Mouse (Mus musculus): ENCODE measurements at regions not wholly inside any gene's neighbourhood (a gene's known extent, or its start where the extent isn't known, plus 50 kb on each side); places are given as distances from the start of the nearest gene placed in this dataset.
A peak's percentile ranks its signal among the peaks of the same experiment; 100 is the strongest.

GRCm38 (mm10) chr16:95647854-95648253 is 54.0 kb upstream of the Ets2 start:
- H3K9me3 ChIP-seq (replicated peaks): no peaks in the 10 kb centered on the region
- no peaks in the 10 kb centered on the region for H3K27me3 ChIP-seq (ENCODE audit: low read depth, poor library complexity, severe bottlenecking)
- 17% methylated on average over 13 of the region's 13 CpGs for WGBS
- no peak overlapping the region for H3K4me3 ChIP-seq
- no peak overlapping the region for H3K27ac ChIP-seq (replicated peaks)
- DNase-seq (ENCODE audit: low spot score): peak; percentile 71
- H3K4me1 ChIP-seq: 0 out of 2 replicates have a peak, but pooled peaks cover 3% of the 10 kb centered on the region
- H3K36me3 ChIP-seq: no peaks in the 10 kb centered on the region

DNA sequence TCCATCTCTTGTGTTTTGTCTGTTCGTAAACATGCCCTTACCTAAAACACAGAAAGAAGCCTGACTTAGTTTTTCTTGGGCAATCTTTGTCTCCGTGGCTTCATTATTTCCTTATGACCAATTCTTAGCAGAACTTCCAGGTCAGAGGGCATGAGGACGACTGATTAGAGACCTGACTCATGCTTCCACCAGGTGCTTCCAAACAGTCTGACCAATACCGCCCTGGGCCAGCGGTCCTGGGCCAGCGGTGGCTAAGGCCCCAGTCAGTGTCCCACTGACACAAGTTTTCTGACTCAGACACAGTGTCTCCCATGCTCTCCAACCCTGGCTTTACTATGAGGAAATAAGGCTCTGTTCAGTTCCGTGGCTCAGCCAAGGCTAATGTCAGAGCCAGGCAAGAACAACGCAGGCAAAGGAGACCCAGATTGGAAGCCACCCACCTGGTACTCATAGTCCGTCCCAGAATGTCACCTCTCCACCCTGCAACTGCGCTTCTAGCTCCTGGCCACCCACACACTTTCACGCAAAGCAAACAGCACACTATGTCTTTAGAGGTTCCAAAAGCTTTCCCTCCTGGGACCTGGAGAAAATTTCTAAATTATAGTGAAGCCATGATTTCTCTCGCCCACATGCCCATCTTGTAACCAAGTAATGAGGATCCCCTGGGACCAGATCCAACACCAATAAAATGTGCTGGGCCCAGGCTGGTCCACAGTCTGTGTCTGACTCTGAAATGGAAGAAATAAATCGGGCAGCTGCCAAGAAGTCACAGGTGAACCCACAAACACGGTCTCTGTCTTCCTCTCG is 56.6 kb upstream of the Erg start:
- Histone ChIP-seq H3K27me3 (ENCODE audit: low read depth, poor library complexity, severe bottlenecking) (no peaks in the 10 kb centered on the region), H3K4me1 (0 out of 2 replicates have a peak, but pooled peaks cover under 1% of the 10 kb centered on the region), H3K36me3 (no peaks in the 10 kb centered on the region), H3K4me3 (no peak overlapping the region), H3K27ac (replicated peaks) (no peak overlapping the region), H3K9me3 (replicated peaks) (no peaks in the 10 kb centered on the region)
- no peak for DNase-seq (ENCODE audit: low spot score)
- 88% methylated on average over 15 of the region's 15 CpGs for WGBS

DNA sequence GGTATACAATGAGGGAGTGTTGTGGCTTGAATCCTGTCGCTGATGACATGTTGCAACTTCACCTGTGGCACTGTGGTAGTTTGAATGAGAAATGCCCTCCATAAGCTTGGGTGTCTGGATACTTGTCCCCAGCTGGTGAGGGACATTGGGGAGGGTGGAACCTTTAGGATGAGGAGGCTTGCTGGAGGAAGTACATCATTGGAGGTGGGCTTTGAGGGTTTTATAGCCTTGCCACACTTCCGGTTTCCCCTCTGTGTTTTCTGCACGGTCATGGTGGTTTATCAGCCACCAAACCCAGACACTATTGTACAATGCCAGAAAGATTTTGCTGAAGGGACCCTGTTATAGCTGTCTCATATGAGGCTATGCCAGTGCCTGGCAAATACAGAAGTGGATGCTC is 54.3 kb upstream of the Erg start:
- Histone ChIP-seq H3K4me1 (no peaks in the 10 kb centered on the region), H3K27me3 (ENCODE audit: low read depth, poor library complexity, severe bottlenecking) (no peaks in the 10 kb centered on the region), H3K4me3 (no peak overlapping the region), H3K9me3 (replicated peaks) (no peaks in the 10 kb centered on the region), H3K27ac (replicated peaks) (no peak overlapping the region), H3K36me3 (no peaks in the 10 kb centered on the region)
- no peak for DNase-seq (ENCODE audit: low spot score)
- 89% methylated on average over 3 of the region's 3 CpGs for WGBS

- H3K27me3 ChIP-seq (ENCODE audit: low read depth, poor library complexity, severe bottlenecking): no peaks in the 10 kb centered on the region
- H3K4me1 ChIP-seq: no peaks in the 10 kb centered on the region
- H3K27ac ChIP-seq (replicated peaks): no peak overlapping the region
- no peak for DNase-seq (ENCODE audit: low spot score)
- WGBS: 89% methylated on average over 3 of the region's 3 CpGs
- no peak overlapping the region for H3K4me3 ChIP-seq
- H3K9me3 ChIP-seq (replicated peaks): no peaks in the 10 kb centered on the region
- no peaks in the 10 kb centered on the region for H3K36me3 ChIP-seq
Observed at GRCm38 (mm10) chr16:95639677-95640076, 53.3 kb upstream of the Erg start.

DNA sequence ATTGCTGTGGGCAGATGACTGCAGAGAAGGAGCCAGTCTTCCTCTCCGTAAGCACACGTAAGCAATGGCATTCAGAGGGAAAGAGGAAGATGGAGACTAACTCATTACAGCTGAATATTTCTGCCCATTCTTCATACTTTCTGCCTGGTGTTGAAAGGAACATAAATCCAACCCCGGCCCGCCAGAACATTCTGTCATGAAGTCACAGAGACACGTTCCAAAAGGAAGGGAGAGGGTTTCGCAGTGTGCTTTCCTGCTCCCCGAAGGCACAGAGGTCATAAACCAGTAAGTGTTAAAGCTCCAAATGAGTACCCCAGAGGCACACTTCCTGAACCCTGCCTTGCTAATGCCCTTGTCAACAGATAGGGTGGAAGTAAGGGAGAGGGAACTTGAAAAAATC is 51.5 kb upstream of the Erg start:
- no peak overlapping the region for H3K4me3 ChIP-seq
- no peaks in the 10 kb centered on the region for H3K27me3 ChIP-seq (ENCODE audit: low read depth, poor library complexity, severe bottlenecking)
- no peak for DNase-seq (ENCODE audit: low spot score)
- no peaks in the 10 kb centered on the region for H3K4me1 ChIP-seq
- H3K9me3 ChIP-seq (replicated peaks): no peaks in the 10 kb centered on the region
- no peak overlapping the region for H3K27ac ChIP-seq (replicated peaks)
- H3K36me3 ChIP-seq: no peaks in the 10 kb centered on the region
- WGBS: 88% methylated on average over 7 of the region's 7 CpGs

DNA sequence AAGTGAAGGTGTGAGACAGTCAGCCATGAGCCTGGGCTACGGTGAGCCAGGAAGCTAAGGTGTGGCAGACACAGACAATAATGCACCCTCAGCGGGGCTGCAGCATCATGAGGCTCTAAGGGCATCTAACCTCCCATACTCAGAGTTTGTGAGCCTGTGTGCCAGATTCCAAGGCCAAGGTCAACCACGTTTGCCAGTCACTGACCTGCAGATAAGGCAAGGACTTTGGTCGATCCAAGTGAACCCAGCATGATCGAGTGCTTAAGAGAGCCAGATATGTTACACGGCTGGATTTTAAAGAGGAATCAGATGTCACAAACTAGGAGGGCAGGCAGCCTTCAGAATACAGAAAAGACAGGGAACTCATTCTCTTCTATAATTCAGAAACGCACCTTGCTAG is 50.2 kb upstream of the Erg start:
- DNase-seq (ENCODE audit: low spot score): no peak
- H3K27ac ChIP-seq (replicated peaks): no peak overlapping the region
- WGBS: 84% methylated on average over 7 of the region's 7 CpGs

More for the DNA sequence above, 50.2 kb upstream of the Erg start:
- Histone ChIP-seq H3K36me3 (no peaks in the 10 kb centered on the region), H3K4me3 (no peak overlapping the region), H3K4me1 (peaks cover 5% of the 10 kb centered on the region; the same call in 1 of the 2 replicates), H3K9me3 (replicated peaks) (no peaks in the 10 kb centered on the region), H3K27me3 (ENCODE audit: low read depth, poor library complexity, severe bottlenecking) (no peaks in the 10 kb centered on the region)

All from midbrain, embryonic 10.5 days (tissue).